Mouse (Mus musculus): ENCODE data around the gene Lctl.

DNA sequence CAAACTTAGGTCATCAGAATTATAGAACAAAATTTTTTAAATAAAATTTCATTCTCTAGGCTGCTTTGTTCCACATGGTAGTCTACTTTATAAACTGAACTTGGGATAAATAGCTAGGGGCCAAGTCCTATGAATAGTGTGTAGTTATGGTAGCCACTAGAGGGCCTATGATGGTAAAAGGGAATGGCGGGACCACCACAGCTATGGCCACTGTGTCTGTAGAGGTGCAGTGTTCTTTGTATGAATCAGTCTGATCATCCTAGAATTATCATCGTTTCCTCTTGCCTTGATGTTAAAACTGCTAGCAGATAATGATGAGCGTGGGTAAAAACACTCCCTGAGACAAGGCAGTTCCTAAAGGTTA lies 61.6 kb downstream of the Lctl start:
- peak; percentile 30 for TF ChIP-seq CTCF (conservative IDR thresholded peaks at IDR 0.05; ENCODE audit: insufficient read depth, insufficient read length, low read depth, low read length)
- no peak for TF ChIP-seq POLR2A (IDR thresholded peaks at IDR 0.05; ENCODE audit: low read depth, low read length)

All from kidney, adult 2 months (tissue).